Mouse (Mus musculus): Measurements from ENCODE around the gene Lpar3.

- no peak for TF ChIP-seq POLR2A (IDR thresholded peaks at IDR 0.05; ENCODE audit: low read depth, low read length)
- TF ChIP-seq CTCF (conservative IDR thresholded peaks at IDR 0.05; ENCODE audit: insufficient read depth, insufficient read length, low read depth, low read length), result no peak
Observed at GRCm38 (mm10) chr3:146316293-146316692, 95.5 kb downstream of the Lpar3 start.

Data from kidney, adult 2 months (tissue).